In the genomic region with DNA sequence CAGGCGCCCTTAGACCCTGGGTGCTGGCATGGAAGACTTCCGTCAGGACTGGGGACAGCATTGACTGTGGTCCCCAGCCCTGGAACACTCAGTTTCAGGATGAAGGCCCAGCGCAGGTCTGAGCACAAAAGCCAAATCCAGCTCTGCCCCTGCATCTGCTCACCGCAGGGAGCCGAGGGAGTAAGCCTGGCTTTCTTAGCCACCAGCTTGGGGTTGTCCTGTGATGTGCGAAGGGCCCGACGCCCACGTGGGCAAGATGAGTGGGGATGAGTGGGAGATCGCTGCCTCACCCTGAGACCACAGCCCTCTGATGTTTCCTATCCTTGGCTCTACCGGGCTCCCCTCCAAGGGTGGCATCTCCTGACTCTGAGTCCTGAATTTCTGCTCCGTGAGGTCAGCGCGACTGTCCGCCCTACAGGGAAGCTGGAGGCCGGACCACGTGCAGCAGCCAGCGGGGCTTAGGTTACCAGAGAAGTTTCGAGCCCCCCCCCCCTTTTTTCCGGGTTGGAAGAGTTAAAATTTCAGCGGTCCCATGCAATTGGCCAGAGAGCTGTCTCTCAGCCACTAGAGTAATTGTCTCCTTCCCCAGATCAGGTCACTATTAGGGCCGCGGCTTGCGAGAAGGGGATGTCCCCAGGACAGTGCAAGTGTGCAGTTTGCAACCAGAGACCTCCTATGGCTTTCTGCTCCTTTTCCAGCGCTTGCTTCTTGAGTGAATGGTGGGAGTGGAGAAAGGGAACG, we compare ENCODE assay signal across 12 mouse cellular contexts. TPM values are rescaled to one million over a fixed set of nuclear protein-coding genes. Genes with fewer than 3 reads are reported as not detected.
DNase-seq lines count a peak whose midpoint lies in the region; ATAC-seq and TF ChIP-seq lines count a peak whose summit lies in the region.
"Had no signal": no experiment of that assay in that cellular context is flagged by ENCODE, and none has a peak within 500 bp of the region (broad histone marks: within the 10 kb centered on the region; RNA-seq: fewer than 3 reads in every experiment).

No protein-coding gene starts in this region.

- no peak; the same call in 1 of the 2 replicates for ATAC-seq in heart, embryonic 14.5 days (ENCODE audit: insufficient number of reproducible peaks, insufficient read depth, low FRiP score, low read depth)
- peak; percentile 61 for ATAC-seq in midbrain, embryonic 13.5 days

- TF ChIP-seq POLR2A in brain, embryonic 14.5 days (IDR thresholded peaks at IDR 0.05; ENCODE audit: borderline replicate concordance, extremely low read depth, insufficient read depth, insufficient read length, poor library complexity, severe bottlenecking): no peak
- no peak for TF ChIP-seq POLR2A in thymus, adult 2 months (IDR thresholded peaks at IDR 0.05; ENCODE audit: control insufficient read depth, extremely low read depth, insufficient read depth, low read length, poor library complexity)

- peaks cover 0 to 6% of the 10 kb centered on the region in 2 experiments; a peak in 1 of 4 replicates for H3K4me1 ChIP-seq in heart, embryonic 14.5 days (ENCODE audit: control insufficient read depth in 2 of 2, insufficient read depth in 2 of 2, low read length in 2 of 2)
- H3K4me1 ChIP-seq in hindbrain, embryonic 10.5 days (replicated peaks): peaks cover 21% of the 10 kb centered on the region
- peaks cover 48% of the 10 kb centered on the region for H3K4me1 ChIP-seq in midbrain, embryonic 13.5 days (replicated peaks)
- no peaks in the 10 kb centered on the region for H3K4me1 ChIP-seq in thymus, adult 2 months (replicated peaks; ENCODE audit: control insufficient read depth, insufficient read depth, low read length)

- TF ChIP-seq CTCF in brain, embryonic 14.5 days (IDR thresholded peaks at IDR 0.05; ENCODE audit: borderline replicate concordance, extremely low read depth, insufficient read depth, insufficient read length): no peak
- no peak for TF ChIP-seq CTCF in thymus, adult 2 months (IDR thresholded peaks at IDR 0.05; ENCODE audit: borderline replicate concordance, control insufficient read depth, extremely low read depth, insufficient read depth, low read length, poor library complexity)

- WGBS in heart, embryonic 14.5 days: 8% methylated on average over 26 of the region's 26 CpGs
- WGBS in hindbrain, embryonic 10.5 days: 3% methylated on average over 26 of the region's 26 CpGs
- whole genome bisulfite sequencing in midbrain, embryonic 13.5 days: 5% methylated on average over 26 of the region's 26 CpGs
- WGBS in thymus, adult 2 months: 12% methylated on average over 26 of the region's 26 CpGs

- no peaks in the 10 kb centered on the region for H3K9me3 ChIP-seq in heart, embryonic 14.5 days (ENCODE audit: control insufficient read depth, low read length)
- H3K9me3 ChIP-seq in hindbrain, embryonic 10.5 days: no peaks in the 10 kb centered on the region
- no peaks in the 10 kb centered on the region for H3K9me3 ChIP-seq in midbrain, embryonic 13.5 days
- H3K9me3 ChIP-seq: liver, embryonic 15.5 days had no signal

- H3K27me3 ChIP-seq in heart, embryonic 14.5 days (ENCODE audit: control insufficient read depth, insufficient read depth, low read length): peaks cover 66% of the 10 kb centered on the region
- H3K27me3 ChIP-seq in hindbrain, embryonic 10.5 days (ENCODE audit: insufficient read depth, poor library complexity, severe bottlenecking): peaks cover 68% of the 10 kb centered on the region
- H3K27me3 ChIP-seq in midbrain, embryonic 13.5 days: peaks cover 45% of the 10 kb centered on the region
- peaks cover 3% of the 10 kb centered on the region; the same call in 1 of the 2 replicates for H3K27me3 ChIP-seq in thymus, adult 2 months (ENCODE audit: control insufficient read depth, insufficient read depth, low read length)

- DNase-seq in heart, postnatal 4 days: no peak
- peak; percentile 35 for DNase-seq in brain, embryonic 14.5 days (ENCODE audit: low read depth)
- DNase-seq in hindbrain, embryonic 10.5 days (ENCODE audit: low spot score): peak; percentile 47
- DNase-seq in thymus, postnatal 14 days: no peak
- DNase-seq in thymus, adult 2 months: no peak
- DNase-seq in kidney, adult 9 months: no peak
- DNase-seq: cerebellum, adult 11-12 months; kidney, postnatal 36 days had no signal

- peak overlapping the region in 1 of 2 experiments; percentile 13; a peak in 2 of 4 replicates for H3K4me3 ChIP-seq in heart, embryonic 14.5 days (ENCODE audit: control insufficient read depth in 1 of 2, insufficient read depth in 1 of 2, low read depth in 1 of 2, low read length in 2 of 2)
- H3K4me3 ChIP-seq in hindbrain, embryonic 10.5 days: peak overlapping the region; percentile 27
- peak overlapping the region; percentile 6; the same call in 1 of the 2 replicates for H3K4me3 ChIP-seq in midbrain, embryonic 13.5 days (replicated peaks)
- H3K4me3 ChIP-seq in thymus, adult 2 months (ENCODE audit: control insufficient read depth, insufficient read depth, low read length): no peak overlapping the region
- H3K4me3 ChIP-seq: liver, embryonic 15.5 days had no signal

- H3K9ac ChIP-seq in heart, embryonic 14.5 days (ENCODE audit: low read length): no peak overlapping the region
- H3K9ac ChIP-seq in midbrain, embryonic 13.5 days (replicated peaks): no peak overlapping the region; the same call in 1 of the 2 replicates
- H3K9ac ChIP-seq: liver, embryonic 15.5 days had no signal

- H3K27ac ChIP-seq in heart, embryonic 14.5 days (replicated peaks in 1 of 2; ENCODE audit: control insufficient read depth in 1 of 2, insufficient read depth in 1 of 2, low read depth in 2 of 2, low read length in 2 of 2): no peak overlapping the region
- no peak overlapping the region for H3K27ac ChIP-seq in hindbrain, embryonic 10.5 days
- H3K27ac ChIP-seq in midbrain, embryonic 13.5 days: 0 out of 2 replicates have a peak overlapping the region, but pooled peaks have one; percentile 32
- H3K27ac ChIP-seq in thymus, adult 2 months (ENCODE audit: control insufficient read depth, insufficient read depth, low read length): no peak overlapping the region
- H3K27ac ChIP-seq: liver, embryonic 15.5 days had no signal

- H3K36me3 ChIP-seq in heart, embryonic 14.5 days (ENCODE audit: control insufficient read depth, insufficient read depth, low read length): no peaks in the 10 kb centered on the region
- no peaks in the 10 kb centered on the region for H3K36me3 ChIP-seq in hindbrain, embryonic 10.5 days
- H3K36me3 ChIP-seq in midbrain, embryonic 13.5 days: no peaks in the 10 kb centered on the region
- no peaks in the 10 kb centered on the region for H3K36me3 ChIP-seq in thymus, adult 2 months (ENCODE audit: control insufficient read depth, insufficient read depth, low read length)
- H3K36me3 ChIP-seq: liver, embryonic 15.5 days had no signal

- H3K4me2 ChIP-seq in heart, embryonic 14.5 days (ENCODE audit: low read length): peak overlapping the region; percentile 31; the same call in 1 of the 2 replicates
- peak overlapping the region; percentile 39 for H3K4me2 ChIP-seq in midbrain, embryonic 13.5 days (replicated peaks)
- H3K4me2 ChIP-seq: liver, embryonic 15.5 days had no signal

RNA-seq across cellular contexts. Expression of a gene that starts 22.0 kb away (rescaled TPM):
- not detected in 2 replicates for polyA plus RNA-seq in heart, embryonic 14.5 days (2014; fragmentation: Nextera tagmentation; extraction: Ambion mirVana)
- not detected for total RNA-seq in heart, postnatal 4 days (2021)
- 44.7 and 65.6 TPM in 2 replicates for polyA plus RNA-seq in brain, embryonic 14.5 days (2012; rRNA removed)
- polyA plus RNA-seq in hindbrain, embryonic 10.5 days (2016; fragmentation: Nextera tagmentation; extraction: Ambion mirVana): 15.4 and 19.3 TPM in 2 replicates
- 133 and 155 TPM in 2 replicates for polyA plus RNA-seq in midbrain, embryonic 13.5 days (2015; fragmentation: Nextera tagmentation; extraction: Ambion mirVana)
- 0.11 TPM in 1 of 2 replicates, not detected in the other for polyA plus RNA-seq in thymus, adult 2 months (2012; rRNA removed)
- polyA plus RNA-seq: liver, embryonic 15.5 days; thymus, postnatal 0 days had no signal

Comparison
In these comparisons a context has a peak if more than half of its experiments do, and no peak if none do; other contexts are left out.
1. DNase-seq: peak in brain, embryonic 14.5 days (single experiment) and hindbrain, embryonic 10.5 days (single experiment); none in heart, postnatal 4 days (single experiment), thymus, postnatal 14 days (single experiment), thymus, adult 2 months (single experiment) and kidney, adult 9 months (single experiment).
2. RNA of a gene that starts 22.0 kb away (polyA plus RNA-seq): 133 to 155 TPM in midbrain, embryonic 13.5 days, 44.7 to 65.6 TPM in brain, embryonic 14.5 days and 15.4 to 19.3 TPM in hindbrain, embryonic 10.5 days; 0.11 TPM in thymus, adult 2 months and not detected in heart, embryonic 14.5 days; every median in the first group is over 10 times any median in the second.